Mouse (Mus musculus) embryo, embryonic 10.5 days (tissue): Measurements from ENCODE around the gene Styx.
"Not testable (repeated sequence)": the region's sequence is repeated elsewhere in the genome, so short reads cannot be mapped to it uniquely, and the experiment has no call there.

Source experiments
- DNase-seq: peaks from one replicate; pipeline ENCODE4 v3.0.0-alpha.2; 2015; ENCODE audit warnings: low spot score

The Styx gene

GRCm38 (mm10) chr14:45466371-45466770, 115.5 kb downstream of the Styx start:
- DNase-seq, result not testable (repeated sequence)

GRCm38 (mm10) chr14:45469446-45469845, 118.6 kb downstream of the Styx start:
- DNase-seq, result no peak
